Mouse (Mus musculus) heart, embryonic 15.5 days (tissue): ENCODE results near the gene Ppp2r2c. TPM values are rescaled to one million over a fixed set of nuclear protein-coding genes. Genes with fewer than 3 reads are reported as not detected.

ENCODE experiments used
- ATAC-seq: fragments of 200-750 bp; cut with Nextera tagmentation; replicated peaks from 2 replicates; pipeline ENCODE4 v1.8.0; 2017; ENCODE audit warnings: low read depth, moderate TSS enrichment; ENCODE audit not compliant: insufficient number of reproducible peaks, insufficient read depth, low FRiP score
- H3K27ac ChIP-seq: fragments of 300-500 bp; sonication (generic); 2 replicates; pipeline ENCODE4 v1.5.1; 2015; ENCODE audit warnings: mild to moderate bottlenecking, inconsistent platforms
- H3K27me3 ChIP-seq: fragments of 300-500 bp; sonication (generic); 2 replicates; pipeline ENCODE4 v1.6.1; 2015; ENCODE audit warnings: inconsistent platforms
- H3K36me3 ChIP-seq: fragments of 300-500 bp; sonication (generic); 2 replicates; pipeline ENCODE4 v1.6.1; 2015; ENCODE audit warnings: mild to moderate bottlenecking, inconsistent platforms
- H3K4me1 ChIP-seq: fragments of 300-500 bp; sonication (generic); replicated peaks from 2 replicates; pipeline ENCODE4 v1.6.1; 2015; ENCODE audit warnings: inconsistent platforms
- H3K4me2 ChIP-seq: fragments of 300-500 bp; sonication (generic); 2 replicates; pipeline ENCODE4 v1.6.1; 2015; ENCODE audit warnings: inconsistent platforms, mild to moderate bottlenecking, moderate library complexity
- H3K4me3 ChIP-seq: fragments of 300-500 bp; sonication (generic); 2 replicates; pipeline ENCODE4 v1.5.1; 2015; ENCODE audit warnings: mild to moderate bottlenecking, inconsistent platforms
- H3K9ac ChIP-seq: fragments of 300-500 bp; sonication (generic); 2 replicates; pipeline ENCODE4 v1.6.1; 2015; ENCODE audit warnings: mild to moderate bottlenecking, inconsistent platforms
- H3K9me3 ChIP-seq: fragments of 300-500 bp; sonication (generic); replicated peaks from 2 replicates; pipeline ENCODE4 v1.6.1; 2016; ENCODE audit warnings: inconsistent platforms
- WGBS: fragments of 180-500 bp; shearing (Covaris S2); methylation state at CpG from one replicate; pipeline ENCODE4 v1.1.7; 2015; ENCODE audit warnings: mixed read lengths; 5-methylcytosine and 5-hydroxymethylcytosine counted together
- polyA plus RNA-seq: library from polyadenylated mRNA; unstranded; fragments of >200 nt; fragmentation: Nextera tagmentation; extraction: Ambion mirVana; gene quantifications from 2 replicates; pipeline ENCODE4 v1.2.1, GENCODE M21; 2015

Gene Ppp2r2c
- polyA plus RNA-seq, result 0.10 and 0.61 TPM in 2 replicates

GRCm38 (mm10) chr5:36868266-36869090 is at the start of gene Ppp2r2c:
TSS of gene Ppp2r2c (plus strand) at chr5:36868513.
- Histone ChIP-seq H3K4me3 (peak within 1 kb of the TSS; percentile 44), H3K36me3 (no peaks in the 10 kb centered on the region), H3K9me3 (no peaks in the 10 kb centered on the region), H3K9ac (no peak within 1 kb of the TSS), H3K4me2 (peak within 1 kb of the TSS; percentile 78), H3K4me1 (peaks cover 22% of the 10 kb centered on the region), H3K27me3 (peaks cover 97% of the 10 kb centered on the region), H3K27ac (no peak within 1 kb of the TSS)
- ATAC-seq, result no peak
- WGBS, result under 1% methylated on average over 87 of the region's 108 CpGs

- Histone ChIP-seq H3K27me3 (no peaks in the 10 kb centered on the region), H3K9ac (no peak overlapping the region), H3K4me1 (no peaks in the 10 kb centered on the region), H3K4me3 (no peak overlapping the region), H3K36me3 (peaks cover 13% of the 10 kb centered on the region), H3K4me2 (no peak overlapping the region), H3K9me3 (no peaks in the 10 kb centered on the region), H3K27ac (no peak overlapping the region)
- no peak for ATAC-seq
- WGBS, result 85% methylated on average over 5 of the region's 5 CpGs
Observed at GRCm38 (mm10) chr5:36819742-36820141, 48.6 kb upstream of the Ppp2r2c start.

- Histone ChIP-seq H3K27ac (no peak overlapping the region), H3K4me2 (no peak overlapping the region), H3K4me3 (no peak overlapping the region), H3K9me3 (no peaks in the 10 kb centered on the region), H3K36me3 (peaks cover 11% of the 10 kb centered on the region), H3K9ac (no peak overlapping the region), H3K4me1 (no peaks in the 10 kb centered on the region), H3K27me3 (no peaks in the 10 kb centered on the region)
- 0 out of 2 replicates have a peak, but pooled peaks have one; percentile 11 for ATAC-seq
- 44% methylated on average over 6 of the region's 6 CpGs for WGBS
Observed at GRCm38 (mm10) chr5:36820142-36820541, 48.2 kb upstream of the Ppp2r2c start.

GRCm38 (mm10) chr5:36822907-36823306 is 45.4 kb upstream of the Ppp2r2c start:
- H3K9ac ChIP-seq, result no peak overlapping the region
- H3K4me3 ChIP-seq, result no peak overlapping the region
- H3K4me2 ChIP-seq, result no peak overlapping the region
- no peaks in the 10 kb centered on the region for H3K4me1 ChIP-seq
- ATAC-seq, result no peak
- WGBS, result 88% methylated on average over 4 of the region's 4 CpGs
- H3K36me3 ChIP-seq, result peaks cover 4% of the 10 kb centered on the region; the same call in 1 of the 2 replicates
- no peaks in the 10 kb centered on the region for H3K27me3 ChIP-seq
- no peak overlapping the region for H3K27ac ChIP-seq
- no peaks in the 10 kb centered on the region for H3K9me3 ChIP-seq

- H3K9ac ChIP-seq, result no peak overlapping the region
- no peak overlapping the region for H3K4me3 ChIP-seq
- no peak overlapping the region for H3K4me2 ChIP-seq
- ATAC-seq, result no peak
- H3K36me3 ChIP-seq, result no peaks in the 10 kb centered on the region
- no peak overlapping the region for H3K27ac ChIP-seq
- H3K9me3 ChIP-seq, result no peaks in the 10 kb centered on the region
- WGBS, result 68% methylated on average over 4 of the region's 4 CpGs
- H3K4me1 ChIP-seq, result peaks cover 16% of the 10 kb centered on the region
- no peaks in the 10 kb centered on the region for H3K27me3 ChIP-seq
Observed at GRCm38 (mm10) chr5:36829098-36829497, 39.2 kb upstream of the Ppp2r2c start.

- Histone ChIP-seq H3K4me1 (peaks cover 16% of the 10 kb centered on the region), H3K9ac (peak within 1 kb of the TSS; percentile 61), H3K27ac (no peak within 1 kb of the TSS), H3K36me3 (no peaks in the 10 kb centered on the region), H3K4me2 (peak within 1 kb of the TSS; percentile 86), H3K9me3 (no peaks in the 10 kb centered on the region), H3K4me3 (peak within 1 kb of the TSS; percentile 62), H3K27me3 (no peaks in the 10 kb centered on the region)
- WGBS, result 2% methylated on average over 46 of the region's 46 CpGs
- peak; percentile 80 for ATAC-seq
Observed at GRCm38 (mm10) chr5:36829913-36830879, 38.1 kb upstream of the Ppp2r2c start, which contains the start of gene Man2b2. TSS of gene Man2b2 (minus strand) at chr5:36830653.

GRCm38 (mm10) chr5:36831272-36831671 is 37.0 kb upstream of the Ppp2r2c start:
- no peak overlapping the region for H3K9ac ChIP-seq
- H3K9me3 ChIP-seq, result no peaks in the 10 kb centered on the region
- peaks cover 16% of the 10 kb centered on the region for H3K4me1 ChIP-seq
- WGBS, result 54% methylated on average over 7 of the region's 7 CpGs
- H3K4me2 ChIP-seq, result peak overlapping the region; percentile 86
- no peak for ATAC-seq
- no peaks in the 10 kb centered on the region for H3K36me3 ChIP-seq
- H3K27me3 ChIP-seq, result no peaks in the 10 kb centered on the region
- no peak overlapping the region for H3K4me3 ChIP-seq
- H3K27ac ChIP-seq, result no peak overlapping the region

- ATAC-seq, result no peak
- Histone ChIP-seq H3K36me3 (no peaks in the 10 kb centered on the region), H3K9me3 (no peaks in the 10 kb centered on the region), H3K4me3 (no peak overlapping the region), H3K4me2 (no peak overlapping the region), H3K27ac (no peak overlapping the region), H3K4me1 (peaks cover 2% of the 10 kb centered on the region), H3K9ac (no peak overlapping the region), H3K27me3 (no peaks in the 10 kb centered on the region)
- WGBS, result under 1% methylated on average over 6 of the region's 6 CpGs
Observed at GRCm38 (mm10) chr5:36835933-36836332, 32.4 kb upstream of the Ppp2r2c start.

- no peak overlapping the region for H3K27ac ChIP-seq
- no peak overlapping the region for H3K4me2 ChIP-seq
- no peaks in the 10 kb centered on the region for H3K36me3 ChIP-seq
- no peak for ATAC-seq
- no peak overlapping the region for H3K4me3 ChIP-seq
- 73% methylated on average over 2 of the region's 2 CpGs for WGBS
- H3K4me1 ChIP-seq, result no peaks in the 10 kb centered on the region
- no peak overlapping the region for H3K9ac ChIP-seq
- no peaks in the 10 kb centered on the region for H3K9me3 ChIP-seq
- no peaks in the 10 kb centered on the region for H3K27me3 ChIP-seq
Observed at GRCm38 (mm10) chr5:36839032-36839431, 29.3 kb upstream of the Ppp2r2c start.

- Histone ChIP-seq H3K9me3 (no peaks in the 10 kb centered on the region), H3K36me3 (no peaks in the 10 kb centered on the region), H3K27ac (no peak overlapping the region), H3K4me3 (no peak overlapping the region), H3K4me1 (no peaks in the 10 kb centered on the region), H3K9ac (no peak overlapping the region), H3K4me2 (no peak overlapping the region), H3K27me3 (no peaks in the 10 kb centered on the region)
- 55% methylated on average over 8 of the region's 8 CpGs for WGBS
- no peak for ATAC-seq
Observed at GRCm38 (mm10) chr5:36839602-36840001, 28.7 kb upstream of the Ppp2r2c start.

- H3K4me1 ChIP-seq, result no peaks in the 10 kb centered on the region
- WGBS, result 72% methylated on average over 7 of the region's 7 CpGs
- no peak overlapping the region for H3K4me2 ChIP-seq
Observed at GRCm38 (mm10) chr5:36840092-36840491, 28.2 kb upstream of the Ppp2r2c start.

More at GRCm38 (mm10) chr5:36840092-36840491, 28.2 kb upstream of the Ppp2r2c start:
- no peaks in the 10 kb centered on the region for H3K27me3 ChIP-seq
- H3K27ac ChIP-seq, result no peak overlapping the region
- H3K4me3 ChIP-seq, result no peak overlapping the region
- no peaks in the 10 kb centered on the region for H3K36me3 ChIP-seq
- no peak for ATAC-seq
- no peak overlapping the region for H3K9ac ChIP-seq
- no peaks in the 10 kb centered on the region for H3K9me3 ChIP-seq
